Mouse (Mus musculus): Measurements from ENCODE around the gene Eif4a1. TPM values are rescaled to one million over a fixed set of nuclear protein-coding genes. Genes with fewer than 3 reads are reported as not detected.

Gene Eif4a1
- total RNA-seq (2023), result 100 to 1,000 TPM; 875 to 923 TPM

GRCm38 (mm10) chr11:69672211-69672706 is at the start of gene Eif4a1:
Gene Eif4a1, minus strand, starts transcription at chr11:69672423.

GRCm38 (mm10) chr11:69695361-69696181 is 23.3 kb upstream of the Eif4a1 start, which contains the start of the genes Tnfsf12 and Tnfsfm13:
Gene Tnfsf12, minus strand, starts transcription at chr11:69695849.
Gene Tnfsfm13, minus strand, starts transcription at chr11:69696098.

DNA sequence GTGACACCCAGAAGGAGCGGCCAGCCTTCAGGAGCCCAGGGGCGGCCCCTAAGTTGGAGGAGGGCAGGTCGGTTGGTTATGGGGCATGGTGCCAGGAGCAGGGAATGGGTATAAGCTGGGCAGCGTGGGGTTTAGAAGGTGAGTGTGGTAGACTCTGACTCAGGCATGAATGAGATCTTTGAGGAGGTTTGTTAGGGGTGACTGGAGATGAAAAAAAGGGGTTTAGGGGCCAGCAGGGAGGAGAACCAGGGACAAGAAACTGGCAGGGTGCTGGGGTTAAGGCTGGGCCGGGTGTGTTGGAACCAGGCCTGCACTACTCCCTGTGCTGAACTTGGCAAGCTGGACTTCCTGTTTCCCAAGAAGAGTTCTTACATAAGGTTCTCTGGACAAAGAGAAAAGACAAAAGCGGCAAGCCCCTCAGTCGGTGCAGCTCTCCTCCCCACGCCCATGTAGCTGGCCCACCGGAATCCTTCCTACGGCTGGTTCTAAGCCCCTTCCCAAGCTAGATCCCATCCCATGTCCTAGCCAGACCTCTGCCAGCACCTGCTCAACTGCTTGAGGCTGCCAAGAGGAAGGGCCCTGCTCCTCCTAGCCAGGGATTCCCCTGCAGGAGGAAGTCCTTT is 13.4 kb upstream of the Eif4a1 start, which contains the start of gene Tnfsf13:
Gene Tnfsf13, minus strand, starts transcription at position 259 of the 623 bp plus-strand sequence.

GRCm38 (mm10) chr11:69681314-69682208 is 9.3 kb upstream of the Eif4a1 start, which contains the start of gene Senp3:
Gene Senp3, minus strand, starts transcription at chr11:69682084.

DNA sequence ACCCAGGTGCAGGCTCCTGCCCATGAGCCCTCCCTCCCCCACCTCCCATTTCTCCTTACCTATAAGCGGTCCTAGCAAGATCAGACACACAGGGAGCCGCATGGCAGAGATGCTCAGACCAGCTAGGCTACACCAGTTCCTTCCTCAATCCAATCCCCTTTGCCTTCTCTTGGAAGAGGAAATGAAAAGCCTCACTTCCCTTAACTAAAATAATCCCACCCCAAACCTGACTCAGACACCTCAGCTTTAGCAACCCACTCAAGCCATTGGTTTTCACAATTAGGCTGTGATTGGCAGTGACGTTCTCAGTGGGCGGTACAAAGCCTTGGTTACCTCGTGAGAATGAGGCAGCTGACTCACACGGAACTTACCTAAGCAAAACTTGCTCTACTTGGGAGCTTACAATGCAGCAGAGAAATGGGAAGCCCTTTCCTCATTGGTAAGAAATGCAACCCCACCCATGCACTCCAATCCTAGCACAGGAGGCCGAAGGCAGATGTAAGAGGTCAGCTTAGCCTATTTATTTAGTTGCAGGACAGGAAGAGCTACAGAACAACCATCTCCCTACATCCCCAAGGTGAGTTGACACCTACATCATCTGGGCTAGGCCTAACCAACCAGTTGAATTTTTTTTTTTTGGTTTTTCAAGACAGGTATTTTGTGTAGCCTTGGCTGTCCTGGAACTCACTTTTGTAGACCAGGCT is 6.1 kb downstream of the Eif4a1 start, which contains the start of gene Cd68:
Gene Cd68, minus strand, starts transcription at position 193 of the 704 bp plus-strand sequence.

GRCm38 (mm10) chr11:69662213-69662966 is 9.8 kb downstream of the Eif4a1 start, which contains the start of gene Mpdu1:
Gene Mpdu1, minus strand, starts transcription at chr11:69662642.

DNA sequence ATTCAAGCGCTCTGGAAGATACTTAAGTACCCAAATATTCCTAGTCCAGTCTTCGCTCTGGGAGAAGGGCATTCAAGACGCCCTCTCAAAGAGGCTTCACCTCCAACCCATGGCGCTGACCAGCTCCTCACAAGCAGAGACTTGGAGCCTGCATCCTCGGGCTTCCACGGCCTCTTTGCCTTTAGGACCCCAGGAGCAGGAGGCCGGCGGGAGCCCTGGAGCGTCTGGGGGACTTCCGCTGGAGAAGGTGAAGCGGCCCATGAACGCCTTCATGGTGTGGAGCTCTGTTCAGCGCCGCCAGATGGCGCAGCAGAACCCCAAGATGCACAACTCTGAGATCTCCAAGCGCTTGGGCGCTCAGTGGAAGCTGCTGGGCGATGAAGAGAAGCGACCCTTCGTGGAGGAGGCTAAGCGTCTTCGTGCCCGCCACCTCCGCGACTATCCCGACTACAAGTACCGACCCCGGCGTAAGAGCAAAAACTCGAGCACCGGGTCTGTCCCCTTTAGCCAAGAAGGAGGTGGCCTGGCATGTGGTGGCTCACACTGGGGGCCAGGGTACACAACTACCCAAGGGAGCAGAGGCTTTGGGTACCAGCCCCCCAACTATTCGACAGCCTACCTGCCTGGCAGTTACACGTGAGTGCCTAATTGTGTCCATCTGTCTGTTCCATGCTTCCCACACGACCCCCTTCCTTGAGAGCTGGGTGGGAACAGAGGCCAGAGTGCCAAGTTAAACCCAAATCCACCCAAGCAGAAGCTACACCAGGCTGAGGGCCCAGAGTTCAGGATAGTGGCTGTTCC is 16.8 kb downstream of the Eif4a1 start, which contains the start of gene Sox15:
Gene Sox15, plus strand, starts transcription at position 51 of the 801 bp plus-strand sequence.

GRCm38 (mm10) chr11:69632284-69633089 is 39.7 kb downstream of the Eif4a1 start, which contains the start of gene Fxr2:
Gene Fxr2, plus strand, starts transcription at chr11:69632990.

GRCm38 (mm10) chr11:69621571-69622268 is 50.5 kb downstream of the Eif4a1 start, which contains the start of gene Sat2:
Gene Sat2, plus strand, starts transcription at chr11:69622024.

DNA sequence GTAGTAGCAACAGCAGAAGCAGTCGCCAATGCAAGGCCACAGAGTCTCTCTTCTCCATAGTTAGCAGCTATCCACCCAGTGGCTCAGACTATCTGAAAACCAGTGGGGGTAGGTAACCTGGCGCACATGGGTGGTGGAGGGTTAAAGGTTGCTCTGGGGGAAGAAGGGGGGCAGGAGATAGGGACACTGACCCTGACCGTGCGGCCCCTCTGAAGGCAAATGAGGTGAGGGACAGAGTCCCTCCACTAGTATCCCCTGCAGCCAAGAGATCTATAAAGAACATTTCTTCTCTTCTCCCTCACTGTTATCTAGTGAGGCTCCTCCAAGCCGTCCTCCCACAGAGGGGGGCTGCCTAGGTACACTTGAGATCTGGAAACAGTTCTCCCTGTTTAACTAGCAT is 54.4 kb downstream of the Eif4a1 start, which contains the start of gene Shbg:
Gene Shbg, minus strand, starts transcription at position 101 of the 400 bp plus-strand sequence.

Other genes starting within 250 kb of the Eif4a1 start
- gene Dnah2, start 123.3 kb downstream of the Eif4a1 start, total RNA-seq (2023), result under 1 TPM; 0.03 TPM
- gene Efnb3, start 112.2 kb downstream of the Eif4a1 start, total RNA-seq (2023), result 1 to 10 TPM in 1 of 2 experiments, under 1 TPM in 1; 0.86 to 1.5 TPM
- gene Wrap53, start 92.2 kb downstream of the Eif4a1 start, total RNA-seq (2023), result 10 to 100 TPM; 16.2 TPM
- 100 to 1,000 TPM; 146 to 161 TPM for gene Trp53, start 92.1 kb downstream of the Eif4a1 start, total RNA-seq (2023)
- 1 to 10 TPM; 1.3 to 3.2 TPM for gene Atp1b2, start 66.5 kb downstream of the Eif4a1 start, total RNA-seq (2023)
- not detected for gene Shbg, start 54.5 kb downstream of the Eif4a1 start, total RNA-seq (2023)
- gene Sat2, start 50.4 kb downstream of the Eif4a1 start, total RNA-seq (2023), result not detected
- 10 to 100 TPM; 77.7 to 93.7 TPM for gene Fxr2, start 39.4 kb downstream of the Eif4a1 start, total RNA-seq (2023)
- under 1 TPM; 0.71 to 0.90 TPM for gene Sox15, start 17.1 kb downstream of the Eif4a1 start, total RNA-seq (2023)
- gene Mpdu1, start 9.8 kb downstream of the Eif4a1 start, total RNA-seq (2023), result 10 to 100 TPM; 69.8 to 73.0 TPM
- gene Cd68, start 6.3 kb downstream of the Eif4a1 start, total RNA-seq (2023), result 10 to 100 TPM; 13.1 to 17.2 TPM
- gene Senp3, start 9.7 kb upstream of the Eif4a1 start, total RNA-seq (2023), result 100 to 1,000 TPM in 1 of 2 experiments, 10 to 100 TPM in 1; 99.8 to 112 TPM
- gene Tnfsf13, start 13.4 kb upstream of the Eif4a1 start, total RNA-seq (2023), result not detected
- 1 to 10 TPM in 1 of 2 experiments, under 1 TPM in 1; 0.47 to 1.3 TPM for gene Tnfsf12, start 23.4 kb upstream of the Eif4a1 start, total RNA-seq (2023)
- under 1 TPM in 1 of 2 experiments, not detected in 1; 0.36 TPM for gene Tnfsfm13, start 23.7 kb upstream of the Eif4a1 start, total RNA-seq (2023)
- gene Polr2a, start 86.2 kb upstream of the Eif4a1 start, total RNA-seq (2023), result 100 to 1,000 TPM; 156 to 172 TPM
- gene Slc35g3, start 89.5 kb upstream of the Eif4a1 start, total RNA-seq (2023), result not detected
- gene Zbtb4, start 93.5 kb upstream of the Eif4a1 start, total RNA-seq (2023), result 10 to 100 TPM; 46.9 to 48.0 TPM
- 1 to 10 TPM; 3.7 to 4.6 TPM for gene Chrnb1, start 123.5 kb upstream of the Eif4a1 start, total RNA-seq (2023)
- not detected for gene Fgf11, start 129.4 kb upstream of the Eif4a1 start, total RNA-seq (2023)
- not detected for gene Tmem102, start 133.2 kb upstream of the Eif4a1 start, total RNA-seq (2023)
- gene Gm39566, start 142.9 kb upstream of the Eif4a1 start, total RNA-seq (2023), result not detected
- gene Spem2, start 146.0 kb upstream of the Eif4a1 start, total RNA-seq (2023), result not detected
- not detected for gene Spem1, start 149.8 kb upstream of the Eif4a1 start, total RNA-seq (2023)
- 1 to 10 TPM in 1 of 2 experiments, under 1 TPM in 1; 0.95 to 1.3 TPM for gene Nlgn2, start 165.4 kb upstream of the Eif4a1 start, total RNA-seq (2023)
- gene Tmem256, start 166.1 kb upstream of the Eif4a1 start, total RNA-seq (2023), result 10 to 100 TPM; 18.6 to 19.6 TPM
- 10 to 100 TPM; 13.7 to 17.8 TPM for gene Plscr3, start 174.0 kb upstream of the Eif4a1 start, total RNA-seq (2023)
- gene Tnk1, start 186.3 kb upstream of the Eif4a1 start, total RNA-seq (2023), result not detected
- gene Tmem95, start 205.6 kb upstream of the Eif4a1 start, total RNA-seq (2023), result not detected
- gene Kctd11, start 209.0 kb upstream of the Eif4a1 start, total RNA-seq (2023), result 1 to 10 TPM; 1.5 to 2.1 TPM
- 100 to 1,000 TPM; 462 TPM for gene Acap1, start 223.1 kb upstream of the Eif4a1 start, total RNA-seq (2023)
- gene 2810408A11Rik, start 228.6 kb upstream of the Eif4a1 start, total RNA-seq (2023), result 1 to 10 TPM; 3.5 to 3.6 TPM
- gene Neurl4, start 228.6 kb upstream of the Eif4a1 start, total RNA-seq (2023), result 10 to 100 TPM; 64.4 to 66.0 TPM
- gene Gps2, start 241.5 kb upstream of the Eif4a1 start, total RNA-seq (2023), result 100 to 1,000 TPM; 132 to 133 TPM
- gene Eif5a, start 249.5 kb upstream of the Eif4a1 start, total RNA-seq (2023), result 100 to 1,000 TPM; 389 to 417 TPM

Measured in T-cell, adult 66 days (primary cell).